27 mouse cellular contexts compared by ENCODE assay signal in genomic region chr7:132244637-132245036, GRCm38 (mm10).
"Had no signal": no experiment of that assay in that cellular context is flagged by ENCODE, and none has a peak within 500 bp of the region (broad histone marks: within the 10 kb centered on the region; RNA-seq: fewer than 3 reads in every experiment).

No protein-coding gene starts in this region.

- H3K9me3 ChIP-seq: embryonic facial prominence, embryonic 10.5 days; embryonic facial prominence, embryonic 12.5 days; embryonic facial prominence, embryonic 13.5 days; embryonic facial prominence, embryonic 15.5 days; forebrain, embryonic 12.5 days; forebrain, embryonic 15.5 days had no signal

- DNase-seq: cerebellum, adult 2 months; cerebellum, adult 8-10 months; cerebellum, adult 9-10 months; cerebellum, adult 9-11 months; cerebellum, postnatal 10 days; cerebellum, postnatal 14 days; cerebellum, postnatal 25 days; cerebellum, postnatal 36 days; embryo, embryonic 11 days; forebrain, postnatal 0 days; gastrocnemius, adult 2 months; gastrocnemius, postnatal 10 days; gastrocnemius, postnatal 14 days; gastrocnemius, postnatal 25 days; gastrocnemius, postnatal 36 days; heart, adult 11 months; heart, adult 18-20 months; heart, adult 2 months had no signal

- H3K27me3 ChIP-seq: embryonic facial prominence, embryonic 12.5 days; embryonic facial prominence, embryonic 13.5 days; embryonic facial prominence, embryonic 15.5 days; forebrain, embryonic 12.5 days; forebrain, embryonic 15.5 days had no signal

- H3K4me3 ChIP-seq: embryonic facial prominence, embryonic 10.5 days; embryonic facial prominence, embryonic 12.5 days; embryonic facial prominence, embryonic 13.5 days; embryonic facial prominence, embryonic 15.5 days; erythroblast, embryonic 14.5 days; forebrain, embryonic 12.5 days; forebrain, embryonic 15.5 days; gastrocnemius, adult 2 months; heart, adult 2 months had no signal

- H3K9ac ChIP-seq: embryonic facial prominence, embryonic 12.5 days; embryonic facial prominence, embryonic 13.5 days; embryonic facial prominence, embryonic 15.5 days; forebrain, embryonic 12.5 days; forebrain, embryonic 15.5 days; forebrain, postnatal 0 days had no signal

- H3K27ac ChIP-seq: embryonic facial prominence, embryonic 10.5 days; embryonic facial prominence, embryonic 12.5 days; embryonic facial prominence, embryonic 13.5 days; embryonic facial prominence, embryonic 15.5 days; forebrain, embryonic 12.5 days; forebrain, embryonic 15.5 days had no signal

- ATAC-seq: forebrain, embryonic 14.5 days; forebrain, embryonic 15.5 days; forebrain, embryonic 16.5 days; forebrain, postnatal 0 days had no signal

- H3K4me2 ChIP-seq: embryonic facial prominence, embryonic 12.5 days; embryonic facial prominence, embryonic 13.5 days; embryonic facial prominence, embryonic 15.5 days; forebrain, embryonic 12.5 days; forebrain, embryonic 15.5 days had no signal
